Mouse (Mus musculus) gastrocnemius, postnatal 14 days (tissue): ENCODE measurements around the gene Ctsh. TPM values are rescaled to one million over a fixed set of nuclear protein-coding genes. Genes with fewer than 3 reads are reported as not detected.

Experiments used
- DNase-seq: peaks from one replicate; pipeline ENCODE4 v3.0.0; 2021; ENCODE audit warnings: mixed read lengths
- intact Hi-C: fragments of 180-260 bp; cut with DNase I; formaldehyde crosslinking; loops from one replicate; pipeline ENCODE4 v1.15.1; 2025; ENCODE audit warnings: low total_unique reads
- total RNA-seq, 2 experiments: library from RNA; stranded (reverse); gene quantifications; 2 replicates each; pipeline ENCODE4 v1.2.3; 2021

Ctsh gene
- total RNA-seq, 2 experiments from 2014 or later = 20.9 to 22.6 TPM

- intact Hi-C loops = no loop called here
- DNase-seq = no peak
Observed at GRCm38 (mm10) chr9:90098934-90099333, 45.0 kb downstream of the Ctsh start.

GRCm38 (mm10) chr9:90100760-90101159, 46.8 kb downstream of the Ctsh start:
- intact Hi-C loops = no loop called here
- no peak for DNase-seq

DNA sequence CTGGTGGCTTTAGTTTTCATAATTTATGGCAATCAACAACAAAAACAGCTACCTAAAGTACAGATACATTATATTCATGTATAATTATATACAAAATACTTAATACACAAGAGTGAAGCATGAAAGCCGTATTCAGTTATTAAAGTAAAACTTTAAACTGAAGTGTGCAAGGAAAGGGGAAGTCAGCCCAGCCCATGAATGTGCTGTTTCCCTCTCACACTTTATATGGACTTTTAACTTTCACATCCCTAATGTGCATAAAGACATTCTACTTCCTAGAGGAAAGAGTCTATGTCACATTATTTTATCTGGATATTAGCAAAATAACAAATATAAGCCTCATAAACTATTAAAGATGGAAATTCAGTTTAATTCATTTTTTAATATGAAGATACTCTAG, 51.5 kb downstream of the Ctsh start:
- intact Hi-C loops = no loop called here

DNA sequence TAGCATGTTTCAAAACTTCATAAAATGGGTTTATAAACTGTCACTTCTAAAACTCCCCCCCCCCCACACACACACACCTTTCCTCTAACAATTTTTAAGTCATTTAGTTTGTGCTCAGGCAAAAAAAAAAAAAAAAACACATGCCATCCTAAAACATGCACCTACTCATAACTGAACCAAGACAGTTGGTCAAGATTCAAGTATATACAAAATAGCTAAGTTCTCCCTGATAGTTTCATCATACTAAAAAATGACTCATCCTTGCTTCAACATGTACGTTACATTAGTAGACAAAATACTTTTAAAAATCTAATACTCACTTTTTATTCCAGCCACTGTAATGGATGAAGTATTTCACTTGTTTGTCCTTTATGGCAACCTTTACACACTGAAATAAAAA, 53.0 kb downstream of the Ctsh start:
- DNase-seq = no peak
- intact Hi-C loops = no loop called here

More for the DNA sequence above, 51.5 kb downstream of the Ctsh start:
- DNase-seq = no peak

DNA sequence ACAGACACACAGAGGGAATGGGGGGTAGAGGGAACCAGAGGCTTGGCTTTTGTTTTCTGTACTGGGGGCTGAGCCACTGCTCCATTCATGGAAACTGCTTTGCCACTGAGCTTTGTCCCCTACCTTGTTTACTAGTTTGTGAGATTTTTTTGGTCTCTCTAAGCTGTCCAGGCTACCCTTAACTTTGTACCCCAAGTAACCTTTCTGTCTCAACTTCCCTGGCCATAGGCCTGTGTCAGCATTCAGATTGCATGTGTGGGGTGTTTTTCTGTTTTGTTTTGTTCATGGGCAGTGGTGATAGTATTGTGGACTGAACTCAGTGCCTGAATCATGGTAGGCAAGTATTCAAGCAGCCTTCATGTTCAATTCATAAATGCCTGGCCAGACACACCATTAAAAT, 54.3 kb downstream of the Ctsh start:
- intact Hi-C loops = no loop called here
- DNase-seq = no peak

- DNase-seq = no peak
Observed at GRCm38 (mm10) chr9:90109386-90109785, 55.4 kb downstream of the Ctsh start.

GRCm38 (mm10) chr9:90113151-90113550, 59.2 kb downstream of the Ctsh start:
- intact Hi-C loops = no loop called here
- DNase-seq = no peak

More at GRCm38 (mm10) chr9:90109386-90109785, 55.4 kb downstream of the Ctsh start:
- intact Hi-C loops = no loop called here

- DNase-seq = peak; percentile 88
- intact Hi-C loops = no loop called here
Observed at GRCm38 (mm10) chr9:90113651-90114566, 60.0 kb downstream of the Ctsh start.

DNA sequence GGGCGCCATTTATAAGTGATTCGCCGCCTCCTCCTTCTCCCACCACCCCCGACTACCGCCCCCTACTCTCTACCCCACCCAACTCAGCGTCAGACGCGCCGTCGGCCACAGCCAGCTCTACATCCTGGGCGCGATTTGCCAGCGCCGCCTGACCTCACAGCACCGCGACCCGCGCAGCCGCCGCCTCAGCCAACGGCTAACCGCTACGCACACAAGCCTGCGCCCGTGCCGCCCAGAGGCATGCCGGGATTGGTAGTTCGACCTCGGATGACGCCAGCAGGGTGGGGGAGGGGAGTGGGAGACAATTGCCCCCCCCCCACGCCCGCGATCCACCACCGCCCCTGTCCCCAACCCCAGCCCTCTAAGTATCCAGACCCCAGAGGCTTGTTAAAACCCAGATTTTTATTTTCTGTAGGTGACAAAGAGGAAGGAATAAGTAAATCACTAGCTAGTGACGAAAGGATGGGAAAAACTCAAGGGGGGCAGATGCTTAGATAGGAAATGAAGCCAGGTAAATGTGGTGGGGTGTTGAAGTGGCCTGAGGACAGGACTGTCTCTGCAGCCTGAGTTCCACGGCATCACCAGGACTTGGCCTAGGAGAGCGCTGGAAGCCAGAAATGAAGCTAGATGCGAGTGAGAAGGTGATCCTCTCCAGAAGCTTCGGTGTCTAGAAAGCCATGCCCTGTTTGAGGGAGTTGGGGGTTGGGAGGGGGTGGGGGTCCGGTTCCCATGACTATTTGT, 60.8 kb downstream of the Ctsh start, which contains the start of gene Morf4l1:
Morf4l1 (minus strand) TSS at position 208 of the 741 bp plus-strand sequence.
- intact Hi-C loops = no loop called here
- DNase-seq = peak; percentile 98

DNA sequence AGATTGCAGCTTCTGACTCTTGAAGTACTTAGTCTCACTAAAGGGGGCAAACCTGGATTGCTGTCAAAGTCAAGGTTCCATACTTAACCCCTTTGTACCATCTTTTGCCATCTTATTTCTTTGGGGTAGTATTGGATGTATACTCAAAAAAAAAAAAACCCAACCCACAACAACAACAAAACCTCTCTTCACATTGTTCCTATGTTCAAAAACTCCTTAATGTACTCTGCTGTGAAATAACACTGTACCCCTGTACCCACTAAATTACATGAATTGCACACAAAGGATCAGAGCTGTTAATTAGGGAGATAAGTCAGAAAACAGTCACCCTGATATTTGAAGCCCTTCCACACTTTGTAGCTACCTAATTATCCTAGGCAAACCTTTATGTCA, 61.4 kb downstream of the Ctsh start:
- intact Hi-C loops = no loop called here
- no peak for DNase-seq

GRCm38 (mm10) chr9:90117234-90117633, 63.3 kb downstream of the Ctsh start:
- intact Hi-C loops = no loop called here
- DNase-seq = no peak

DNA sequence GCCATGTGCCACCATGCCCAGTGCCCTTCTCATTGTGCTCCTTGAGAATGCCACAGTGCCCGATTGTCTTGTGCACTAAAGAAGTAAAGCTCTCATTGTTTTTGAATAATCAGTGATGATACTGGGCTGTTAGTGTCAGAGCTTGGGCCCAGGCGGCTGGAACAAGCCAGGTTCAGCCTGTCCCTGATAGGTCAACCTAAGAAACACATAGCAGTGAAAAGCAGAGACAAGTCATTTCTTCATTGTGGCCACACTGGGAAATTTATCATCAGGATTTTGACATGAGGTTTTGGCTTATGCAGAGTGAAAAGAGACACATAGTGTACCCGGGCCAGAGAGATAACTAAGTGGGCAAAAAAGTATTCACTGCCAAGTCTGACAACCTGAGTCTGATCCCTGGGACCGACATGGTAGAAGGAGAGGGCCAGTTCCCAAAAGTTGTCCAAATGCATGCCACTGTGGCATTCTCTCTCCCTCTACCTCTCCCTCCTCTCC, 68.3 kb downstream of the Ctsh start:
- no peak for DNase-seq
- intact Hi-C loops = no loop called here

DNA sequence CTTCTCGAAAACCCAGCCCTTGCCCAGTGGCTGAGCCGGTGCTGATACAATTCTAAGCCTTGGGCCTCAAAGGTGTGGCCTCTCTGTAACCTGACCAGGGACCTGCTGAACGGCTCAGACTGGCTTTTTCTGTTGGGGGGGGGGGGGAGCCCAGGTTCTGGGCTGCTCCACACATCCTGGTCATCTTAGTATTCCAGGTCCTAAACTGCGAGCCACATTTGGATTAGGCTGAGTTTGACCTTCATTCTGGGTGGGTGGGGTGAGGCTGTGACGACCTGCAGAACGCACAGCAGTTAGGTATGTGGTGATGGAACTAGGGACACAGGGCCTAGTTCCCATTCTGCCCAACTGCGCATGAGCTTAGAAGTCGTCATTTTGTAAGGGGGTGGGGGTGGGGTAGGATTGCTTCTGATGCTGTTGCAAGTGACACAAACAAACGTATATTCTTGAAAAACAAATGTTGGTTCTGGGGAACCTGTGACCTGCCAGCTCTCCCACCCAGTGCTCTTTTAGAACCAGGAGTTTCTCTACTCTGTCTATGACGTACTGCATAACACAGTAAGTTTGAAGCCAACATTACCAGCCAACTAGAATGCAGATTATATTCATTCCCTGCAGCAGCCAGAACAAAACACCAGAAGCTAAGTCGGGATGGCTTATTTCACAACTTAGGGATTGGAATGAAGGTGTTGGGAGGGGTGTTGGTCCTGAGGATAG, 70.4 kb downstream of the Ctsh start:
- DNase-seq = no peak
- intact Hi-C loops = no loop called here

GRCm38 (mm10) chr9:90124873-90125245, 70.9 kb downstream of the Ctsh start:
- DNase-seq = no peak
- intact Hi-C loops = no loop called here

Other genes starting within 250 kb of the Ctsh start
- under 1 TPM; 0.04 to 0.11 TPM for gene Rasgrf1, start 144.2 kb upstream of the Ctsh start, total RNA-seq
- gene Morf4l1, start 60.6 kb downstream of the Ctsh start, total RNA-seq = 100 to 1,000 TPM; 156 to 165 TPM
- gene Adamts7, start 108.9 kb downstream of the Ctsh start, total RNA-seq = 1 to 10 TPM; 4.3 TPM
- gene Tbc1d2b, start 216.7 kb downstream of the Ctsh start, total RNA-seq = 10 to 100 TPM; 11.3 to 13.4 TPM